Mouse (Mus musculus): ENCODE results near the gene Htatsf1. TPM values are rescaled to one million over a fixed set of nuclear protein-coding genes. Genes with fewer than 3 reads are reported as not detected.

The Htatsf1 gene
- 61.0 and 63.2 TPM in 2 replicates for polyA plus RNA-seq (2014; fragmentation: Nextera tagmentation; extraction: Ambion mirVana)

- Histone ChIP-seq H3K9me3 (ENCODE audit: control insufficient read depth, low read length) (no peaks in the 10 kb centered on the region), H3K4me3 (ENCODE audit: low read depth, low read length) (peak within 1 kb of the TSS; percentile 56), H3K27me3 (replicated peaks; ENCODE audit: control insufficient read depth, insufficient read depth, low read length) (no peaks in the 10 kb centered on the region), H3K9ac (ENCODE audit: low read length) (peak within 1 kb of the TSS; percentile 65), H3K4me2 (ENCODE audit: low read length) (peak within 1 kb of the TSS; percentile 50), H3K4me1 (replicated peaks; ENCODE audit: control insufficient read depth, insufficient read depth, low read length) (no peaks in the 10 kb centered on the region; the same call in 1 of the 2 replicates), H3K36me3 (ENCODE audit: control insufficient read depth, insufficient read depth, low read length) (peaks cover 20% of the 10 kb centered on the region; the same call in 1 of the 2 replicates), H3K27ac (ENCODE audit: low read depth) (peak within 1 kb of the TSS; percentile 96)
- DNase-seq (ENCODE audit: low spot score) (peak; percentile 89), ATAC-seq (replicated peaks; ENCODE audit: low FRiP score, low TSS enrichment, low read depth) (peak; percentile 96)
- 14% methylated on average over 78 of the region's 85 CpGs for WGBS
These were observed at the start of gene Htatsf1 for GRCm38 (mm10) chrX:57053174-57053992. Gene Htatsf1, plus strand, starts transcription at chrX:57053583.

- no peak for ATAC-seq (replicated peaks; ENCODE audit: low FRiP score, low TSS enrichment, low read depth)
- 62% methylated on average over 2 of the region's 2 CpGs for WGBS
These were observed 40.5 kb upstream of the Htatsf1 start for GRCm38 (mm10) chrX:57012891-57013290.

GRCm38 (mm10) chrX:57042774-57043173 lies 10.6 kb upstream of the Htatsf1 start, which contains the start of gene Brs3:
Gene Brs3, plus strand, starts transcription at chrX:57043074.
- H3K36me3 ChIP-seq (ENCODE audit: control insufficient read depth, insufficient read depth, low read length), result no peaks in the 10 kb centered on the region
- no peak within 1 kb of the TSS for H3K4me3 ChIP-seq (ENCODE audit: low read depth, low read length)
- ATAC-seq (replicated peaks; ENCODE audit: low FRiP score, low TSS enrichment, low read depth), result no peak
- WGBS, result 92% methylated on average over 5 of the region's 5 CpGs
- H3K9me3 ChIP-seq (ENCODE audit: control insufficient read depth, low read length), result no peaks in the 10 kb centered on the region
- H3K4me2 ChIP-seq (ENCODE audit: low read length), result no peak within 1 kb of the TSS
- DNase-seq (ENCODE audit: low spot score), result no peak
- H3K9ac ChIP-seq (ENCODE audit: low read length), result no peak within 1 kb of the TSS
- no peaks in the 10 kb centered on the region for H3K27me3 ChIP-seq (replicated peaks; ENCODE audit: control insufficient read depth, insufficient read depth, low read length)
- H3K27ac ChIP-seq (ENCODE audit: low read depth), result no peak within 1 kb of the TSS
- H3K4me1 ChIP-seq (replicated peaks; ENCODE audit: control insufficient read depth, insufficient read depth, low read length), result no peaks in the 10 kb centered on the region

More at GRCm38 (mm10) chrX:57012891-57013290, 40.5 kb upstream of the Htatsf1 start:
- DNase-seq (ENCODE audit: low spot score), result no peak
- no peak overlapping the region for H3K27ac ChIP-seq (ENCODE audit: low read depth)
- no peaks in the 10 kb centered on the region for H3K9me3 ChIP-seq (ENCODE audit: control insufficient read depth, low read length)
- no peak overlapping the region for H3K9ac ChIP-seq (ENCODE audit: low read length)
- H3K4me2 ChIP-seq (ENCODE audit: low read length), result no peak overlapping the region
- H3K4me3 ChIP-seq (ENCODE audit: low read depth, low read length), result no peak overlapping the region
- H3K27me3 ChIP-seq (replicated peaks; ENCODE audit: control insufficient read depth, insufficient read depth, low read length), result no peaks in the 10 kb centered on the region
- no peaks in the 10 kb centered on the region for H3K4me1 ChIP-seq (replicated peaks; ENCODE audit: control insufficient read depth, insufficient read depth, low read length)
- H3K36me3 ChIP-seq (ENCODE audit: control insufficient read depth, insufficient read depth, low read length), result no peaks in the 10 kb centered on the region

- Histone ChIP-seq H3K4me2 (ENCODE audit: low read length) (no peak overlapping the region), H3K4me1 (replicated peaks; ENCODE audit: control insufficient read depth, insufficient read depth, low read length) (no peaks in the 10 kb centered on the region), H3K27ac (ENCODE audit: low read depth) (no peak overlapping the region), H3K27me3 (replicated peaks; ENCODE audit: control insufficient read depth, insufficient read depth, low read length) (no peaks in the 10 kb centered on the region), H3K36me3 (ENCODE audit: control insufficient read depth, insufficient read depth, low read length) (no peaks in the 10 kb centered on the region), H3K4me3 (ENCODE audit: low read depth, low read length) (no peak overlapping the region), H3K9ac (ENCODE audit: low read length) (no peak overlapping the region), H3K9me3 (ENCODE audit: control insufficient read depth, low read length) (no peaks in the 10 kb centered on the region)
- WGBS, result 77% methylated on average over 6 of the region's 6 CpGs
- ATAC-seq (replicated peaks; ENCODE audit: low FRiP score, low TSS enrichment, low read depth), result no peak
- DNase-seq (ENCODE audit: low spot score), result no peak
These were observed 9.5 kb upstream of the Htatsf1 start for GRCm38 (mm10) chrX:57043869-57044268.

GRCm38 (mm10) chrX:57052848-57053173 lies 572 bp upstream of the Htatsf1 start:
- ATAC-seq (replicated peaks; ENCODE audit: low FRiP score, low TSS enrichment, low read depth) (peak; percentile 70), DNase-seq (ENCODE audit: low spot score) (no peak)
- Histone ChIP-seq H3K4me2 (ENCODE audit: low read length) (peak overlapping the region; percentile 46), H3K27ac (ENCODE audit: low read depth) (peak overlapping the region; percentile 96), H3K4me3 (ENCODE audit: low read depth, low read length) (peak overlapping the region; percentile 56), H3K4me1 (replicated peaks; ENCODE audit: control insufficient read depth, insufficient read depth, low read length) (no peaks in the 10 kb centered on the region; the same call in 1 of the 2 replicates), H3K27me3 (replicated peaks; ENCODE audit: control insufficient read depth, insufficient read depth, low read length) (no peaks in the 10 kb centered on the region), H3K9me3 (ENCODE audit: control insufficient read depth, low read length) (no peaks in the 10 kb centered on the region), H3K9ac (ENCODE audit: low read length) (peak overlapping the region; percentile 65; the same call in 1 of the 2 replicates), H3K36me3 (ENCODE audit: control insufficient read depth, insufficient read depth, low read length) (peaks cover 16% of the 10 kb centered on the region; the same call in 1 of the 2 replicates)
- WGBS, result 19% methylated on average over 4 of the region's 4 CpGs

- no peaks in the 10 kb centered on the region for H3K9me3 ChIP-seq (ENCODE audit: control insufficient read depth, low read length)
- H3K4me2 ChIP-seq (ENCODE audit: low read length), result peak overlapping the region; percentile 50
- peak overlapping the region; percentile 65 for H3K9ac ChIP-seq (ENCODE audit: low read length)
- peaks cover 21% of the 10 kb centered on the region; the same call in 1 of the 2 replicates for H3K36me3 ChIP-seq (ENCODE audit: control insufficient read depth, insufficient read depth, low read length)
- H3K27me3 ChIP-seq (replicated peaks; ENCODE audit: control insufficient read depth, insufficient read depth, low read length), result no peaks in the 10 kb centered on the region
- DNase-seq (ENCODE audit: low spot score) (no peak), ATAC-seq (replicated peaks; ENCODE audit: low FRiP score, low TSS enrichment, low read depth) (0 out of 2 replicates have a peak, but pooled peaks have one; percentile 4)
- no peaks in the 10 kb centered on the region; the same call in 1 of the 2 replicates for H3K4me1 ChIP-seq (replicated peaks; ENCODE audit: control insufficient read depth, insufficient read depth, low read length)
- 29% methylated on average over 11 of the region's 11 CpGs for WGBS
- H3K27ac ChIP-seq (ENCODE audit: low read depth), result no peak overlapping the region
- peak overlapping the region; percentile 56 for H3K4me3 ChIP-seq (ENCODE audit: low read depth, low read length)
These were observed 606 bp downstream of the Htatsf1 start for GRCm38 (mm10) chrX:57053993-57054385.

- 76% methylated on average over 5 of the region's 5 CpGs for WGBS
- Histone ChIP-seq H3K27me3 (replicated peaks; ENCODE audit: control insufficient read depth, insufficient read depth, low read length) (no peaks in the 10 kb centered on the region), H3K9ac (ENCODE audit: low read length) (no peak overlapping the region), H3K36me3 (ENCODE audit: control insufficient read depth, insufficient read depth, low read length) (no peaks in the 10 kb centered on the region), H3K4me3 (ENCODE audit: low read depth, low read length) (no peak overlapping the region), H3K4me1 (replicated peaks; ENCODE audit: control insufficient read depth, insufficient read depth, low read length) (no peaks in the 10 kb centered on the region), H3K27ac (ENCODE audit: low read depth) (no peak overlapping the region), H3K4me2 (ENCODE audit: low read length) (no peak overlapping the region), H3K9me3 (ENCODE audit: control insufficient read depth, low read length) (no peaks in the 10 kb centered on the region)
- ATAC-seq (replicated peaks; ENCODE audit: low FRiP score, low TSS enrichment, low read depth), result no peak
- DNase-seq (ENCODE audit: low spot score), result no peak
These were observed 28.1 kb downstream of the Htatsf1 start for GRCm38 (mm10) chrX:57081496-57081895.

GRCm38 (mm10) chrX:57087806-57088205 lies 34.4 kb downstream of the Htatsf1 start, which contains the start of gene Vgll1:
Gene Vgll1, plus strand, starts transcription at chrX:57088106.
- Histone ChIP-seq H3K9me3 (ENCODE audit: control insufficient read depth, low read length) (no peaks in the 10 kb centered on the region), H3K27me3 (replicated peaks; ENCODE audit: control insufficient read depth, insufficient read depth, low read length) (no peaks in the 10 kb centered on the region), H3K9ac (ENCODE audit: low read length) (no peak within 1 kb of the TSS), H3K4me1 (replicated peaks; ENCODE audit: control insufficient read depth, insufficient read depth, low read length) (no peaks in the 10 kb centered on the region), H3K36me3 (ENCODE audit: control insufficient read depth, insufficient read depth, low read length) (no peaks in the 10 kb centered on the region), H3K27ac (ENCODE audit: low read depth) (no peak within 1 kb of the TSS), H3K4me3 (ENCODE audit: low read depth, low read length) (no peak within 1 kb of the TSS), H3K4me2 (ENCODE audit: low read length) (no peak within 1 kb of the TSS)
- ATAC-seq (replicated peaks; ENCODE audit: low FRiP score, low TSS enrichment, low read depth), result no peak
- no peak for DNase-seq (ENCODE audit: low spot score)
- 75% methylated on average over 4 of the region's 4 CpGs for WGBS

Measured in intestine, embryonic 14.5 days (tissue).